Mouse (Mus musculus): Measurements from ENCODE around the gene Nfasc.

The Nfasc gene

DNA sequence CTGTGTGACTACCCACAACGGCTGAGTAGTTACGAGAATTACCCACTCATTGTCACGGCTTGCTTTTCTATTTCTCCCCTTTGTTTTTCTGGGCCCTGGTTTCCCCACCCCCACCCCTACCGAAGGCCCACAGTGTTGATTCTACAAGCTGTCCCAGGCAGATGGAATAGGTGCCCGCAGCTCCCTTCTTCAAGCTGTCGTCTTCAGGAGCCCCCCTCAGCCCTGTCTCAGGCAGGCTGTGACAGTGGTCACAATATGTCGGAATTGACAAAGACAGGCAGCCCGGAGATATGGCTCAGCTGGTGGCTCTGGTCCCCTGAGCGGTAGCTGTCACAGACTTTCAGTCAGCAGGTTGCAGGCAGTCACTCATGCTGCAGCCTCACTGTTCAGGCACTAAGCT is 90.9 kb downstream of the Nfasc start:
- no peak for DNase-seq (ENCODE audit: low read depth, low spot score)

DNA sequence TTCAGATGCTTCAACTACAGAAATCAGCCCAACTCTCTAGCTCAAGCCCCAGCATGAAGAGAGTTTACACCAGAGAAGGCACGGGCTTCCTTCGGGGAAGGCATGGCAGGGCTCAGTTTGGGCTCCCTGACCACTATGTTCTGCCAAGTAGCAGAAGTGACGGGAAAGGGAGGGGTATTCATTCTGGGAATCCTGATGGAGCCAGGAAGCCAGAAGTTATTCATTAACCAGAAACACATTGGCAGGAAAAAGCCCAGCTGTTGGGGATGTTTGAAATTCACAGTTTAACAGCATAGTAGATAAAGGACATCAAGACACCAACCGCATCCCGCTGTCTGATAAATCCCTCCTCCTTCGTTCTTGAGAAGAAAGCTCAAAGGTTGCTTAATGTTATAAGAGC is 93.6 kb downstream of the Nfasc start:
- no peak for DNase-seq (ENCODE audit: low read depth, low spot score)

DNA sequence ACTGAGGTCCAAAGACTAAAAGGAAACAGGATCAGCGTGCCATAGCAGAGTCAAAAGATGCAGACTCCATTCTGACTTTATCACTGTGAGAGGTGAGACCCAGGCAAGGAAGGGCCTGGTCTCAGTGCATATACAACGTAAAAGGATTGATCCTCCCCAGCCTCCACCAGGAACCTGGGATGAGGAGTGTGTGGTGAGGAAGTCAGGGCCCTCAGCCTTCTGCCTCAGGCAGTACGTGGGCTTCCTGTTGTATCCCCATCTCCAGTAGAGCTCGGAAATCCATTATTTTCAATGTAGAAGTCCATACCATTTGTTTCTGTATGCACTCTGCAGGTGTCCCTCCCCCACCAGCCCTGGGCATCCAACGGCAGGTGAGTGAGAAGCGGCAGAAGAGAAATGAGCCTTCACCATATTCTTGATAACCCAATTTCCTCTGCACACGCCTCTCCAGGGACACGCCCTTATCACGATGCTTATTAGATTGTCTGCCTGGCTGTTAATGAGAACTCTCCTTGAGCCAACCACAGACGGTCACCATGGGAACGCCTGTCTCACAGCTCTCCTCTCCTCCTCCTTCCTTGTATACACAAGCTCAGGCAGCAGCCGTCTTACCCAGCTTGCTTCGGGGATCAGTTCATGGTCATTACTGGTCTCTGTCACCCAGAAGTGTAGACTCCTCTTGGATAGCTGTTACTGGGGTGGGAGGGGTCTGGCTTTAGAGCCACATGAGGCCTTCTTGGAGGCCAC is 100.4 kb downstream of the Nfasc start:
- no peak for DNase-seq (ENCODE audit: low read depth, low spot score)

GRCm38 (mm10) chr1:132640256-132640655 is 101.3 kb downstream of the Nfasc start:
- no peak for DNase-seq (ENCODE audit: low read depth, low spot score)

GRCm38 (mm10) chr1:132637346-132637745 is 104.3 kb downstream of the Nfasc start:
- no peak for DNase-seq (ENCODE audit: low read depth, low spot score)

- DNase-seq (ENCODE audit: low read depth, low spot score) = no peak
These were observed 111.8 kb downstream of the Nfasc start for GRCm38 (mm10) chr1:132629611-132630370.

GRCm38 (mm10) chr1:132628599-132628998 is 113.0 kb downstream of the Nfasc start:
- no peak for DNase-seq (ENCODE audit: low read depth, low spot score)

- DNase-seq (ENCODE audit: low read depth, low spot score) = no peak
These were observed 113.4 kb downstream of the Nfasc start for GRCm38 (mm10) chr1:132628183-132628582.

DNA sequence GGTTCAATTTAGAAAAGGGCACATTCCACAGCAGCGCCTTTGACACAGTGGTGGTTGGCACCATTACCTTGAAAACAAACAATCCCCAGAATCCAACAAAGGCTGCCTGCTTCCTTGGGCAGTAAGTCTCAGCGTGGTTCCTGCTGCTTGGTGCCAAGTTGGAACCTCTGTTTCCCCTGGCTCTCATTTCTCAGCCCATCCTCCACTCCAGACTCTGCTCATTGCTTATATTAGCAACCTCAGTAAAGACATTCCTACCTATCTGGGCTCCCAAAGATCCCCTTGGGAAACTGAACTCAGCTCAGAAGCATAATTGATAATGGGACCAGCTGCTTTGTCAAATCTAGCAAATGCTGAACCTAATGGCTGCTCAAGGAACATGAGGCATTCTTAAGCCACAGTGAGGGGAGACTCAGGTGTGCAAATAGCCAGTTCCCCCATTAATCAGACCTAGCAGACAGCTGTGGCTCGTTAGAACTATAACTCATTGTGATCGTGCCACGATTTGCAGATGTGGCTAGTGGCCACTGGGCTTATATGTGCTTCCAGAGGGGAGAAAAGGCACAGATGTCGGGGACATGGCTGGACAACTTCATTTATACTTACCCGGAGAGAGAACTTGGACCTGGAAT is 115.4 kb downstream of the Nfasc start:
- DNase-seq (ENCODE audit: low read depth, low spot score) = no peak

- DNase-seq (ENCODE audit: low read depth, low spot score) = no peak
These were observed 116.6 kb downstream of the Nfasc start for GRCm38 (mm10) chr1:132625034-132625433.

DNA sequence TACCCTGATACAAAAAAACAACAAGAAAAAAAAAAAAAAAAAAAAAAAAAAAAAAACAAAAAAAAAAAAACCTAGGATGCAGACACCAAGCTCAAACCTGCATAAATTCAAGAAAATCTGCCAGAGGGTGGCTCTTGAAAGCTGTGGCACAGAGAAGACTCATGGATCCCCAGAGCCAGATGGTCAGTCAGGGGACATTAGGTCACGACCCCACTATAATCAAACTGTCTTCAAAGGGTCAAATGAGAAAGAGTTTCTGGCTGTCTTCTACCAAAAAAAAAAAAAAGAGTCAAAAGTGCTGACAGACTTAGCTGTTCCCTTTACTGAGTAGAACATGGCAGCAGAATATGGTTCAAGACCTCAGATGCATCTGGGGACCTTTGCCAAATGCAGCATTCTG is 117.1 kb downstream of the Nfasc start:
- no peak for DNase-seq (ENCODE audit: low read depth, low spot score)

- no peak for DNase-seq (ENCODE audit: low read depth, low spot score)
These were observed 117.8 kb downstream of the Nfasc start for GRCm38 (mm10) chr1:132623641-132624336.

DNA sequence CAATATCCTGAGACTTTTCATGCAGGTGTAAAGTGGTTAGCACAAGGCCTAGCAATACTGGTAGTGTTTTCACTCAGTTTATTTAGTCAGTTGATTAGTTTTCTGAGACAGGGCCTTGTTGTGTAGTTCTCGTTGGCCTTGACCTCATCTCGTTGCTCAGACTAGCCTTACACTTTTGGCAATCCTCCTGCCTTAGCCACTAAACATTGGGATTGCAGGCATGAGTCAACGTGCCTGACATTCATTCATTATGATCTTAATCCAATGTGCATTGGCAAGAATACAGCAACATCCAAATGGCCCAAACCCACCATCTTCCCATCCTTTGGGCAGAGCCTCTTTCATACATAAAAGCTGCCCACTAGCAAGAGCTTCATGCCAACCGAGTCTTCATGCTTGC is 129.5 kb downstream of the Nfasc start:
- no peak for DNase-seq (ENCODE audit: low read depth, low spot score)

- DNase-seq (ENCODE audit: low read depth, low spot score) = peak; percentile 76
These were observed 132.5 kb downstream of the Nfasc start for GRCm38 (mm10) chr1:132609048-132609634.

- no peak for DNase-seq (ENCODE audit: low read depth, low spot score)
These were observed 139.4 kb downstream of the Nfasc start for GRCm38 (mm10) chr1:132602161-132602560.

GRCm38 (mm10) chr1:132598024-132598423 is 143.6 kb downstream of the Nfasc start:
- DNase-seq (ENCODE audit: low read depth, low spot score) = no peak

DNA sequence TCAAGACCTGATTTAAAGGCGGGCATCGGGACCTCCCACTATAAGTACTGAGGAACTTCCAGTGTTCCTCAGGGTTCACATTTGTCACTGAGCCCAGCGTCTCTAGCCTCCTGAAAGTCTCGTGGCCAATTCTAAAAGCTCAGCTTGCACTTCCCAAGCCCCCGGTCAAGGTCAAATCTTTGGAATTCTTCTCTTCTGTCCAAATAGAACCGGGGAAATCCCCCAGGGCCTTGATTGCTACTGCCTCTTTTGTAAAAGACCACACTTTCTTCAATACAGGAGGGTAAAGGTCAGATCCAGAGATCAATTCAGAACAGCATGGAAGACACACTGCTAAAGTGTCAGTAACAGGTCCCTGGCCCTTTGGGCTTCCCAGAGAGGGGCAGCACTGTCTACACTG is 145.9 kb downstream of the Nfasc start:
- DNase-seq (ENCODE audit: low read depth, low spot score) = no peak

DNA sequence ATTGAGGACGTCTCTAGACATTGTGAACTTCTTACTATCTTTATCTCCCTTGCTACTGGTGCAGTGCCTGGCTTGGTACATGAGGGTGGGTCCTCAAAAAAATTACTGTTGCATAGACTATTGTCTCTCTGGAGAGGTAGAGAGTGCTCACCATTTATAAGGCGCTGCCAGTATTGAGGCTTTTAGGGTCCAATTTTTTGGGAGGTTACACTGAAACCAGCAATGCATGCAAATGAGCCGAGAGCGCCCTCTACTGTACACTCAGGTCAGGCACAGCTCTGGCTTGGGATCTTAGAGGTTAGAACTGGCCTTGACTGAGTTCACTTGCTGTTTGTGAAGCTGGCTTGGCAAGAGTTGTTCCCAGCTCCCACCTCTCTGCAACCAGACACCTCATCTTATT is 147.0 kb downstream of the Nfasc start:
- peak; percentile 64 for DNase-seq (ENCODE audit: low read depth, low spot score)

DNA sequence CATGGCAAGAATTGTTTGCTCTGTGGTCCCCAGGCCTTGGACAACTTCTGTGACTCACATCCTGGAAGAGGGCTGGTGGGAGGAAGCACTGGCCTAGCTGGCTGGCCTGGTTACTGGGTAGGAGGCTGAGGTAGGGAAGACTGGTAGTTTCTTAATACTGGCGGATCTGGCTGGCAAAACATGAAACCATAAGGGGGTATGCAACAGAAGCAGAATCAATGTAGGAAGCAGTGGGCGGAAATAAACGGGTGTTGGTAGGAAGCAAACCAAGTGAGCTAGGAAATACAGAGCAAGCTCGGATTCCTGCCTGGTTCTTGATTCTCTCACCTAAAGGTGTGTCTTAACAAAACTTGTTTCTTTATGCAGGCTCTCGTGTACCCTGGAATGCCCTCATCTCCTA is 149.5 kb downstream of the Nfasc start:
- no peak for DNase-seq (ENCODE audit: low read depth, low spot score)

- DNase-seq (ENCODE audit: low read depth, low spot score) = no peak
These were observed 150.1 kb downstream of the Nfasc start for GRCm38 (mm10) chr1:132591399-132591930.

DNA sequence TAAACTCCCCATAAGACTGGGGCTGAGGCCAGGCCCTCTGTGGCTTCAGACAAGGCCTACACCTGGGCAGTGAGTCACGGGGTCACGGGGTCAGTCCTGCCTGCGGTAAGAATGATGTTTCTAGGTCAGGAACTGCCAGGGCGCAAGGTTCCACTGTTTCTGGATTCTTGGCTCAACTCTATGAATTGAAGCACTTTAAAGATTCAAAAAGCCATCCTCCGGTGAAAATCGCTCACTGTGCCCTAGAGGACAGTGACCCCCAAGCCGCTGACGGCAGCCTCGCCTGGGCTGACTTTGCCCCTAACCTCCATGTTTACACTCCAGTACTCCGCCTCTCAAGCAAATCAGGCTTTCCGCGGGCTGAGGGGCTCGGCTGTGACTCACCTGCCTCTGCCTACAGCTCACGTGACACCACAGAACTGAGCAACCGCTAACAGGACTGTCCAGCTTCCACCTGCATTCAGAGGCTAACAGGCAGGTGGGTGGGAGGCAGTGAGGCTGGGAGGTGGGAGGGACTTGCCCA is 154.9 kb downstream of the Nfasc start:
- no peak for DNase-seq (ENCODE audit: low read depth, low spot score)

Data from A20 (cell line).